Mouse (Mus musculus): Measurements from ENCODE around the gene Gm32717. TPM values are rescaled to one million over a fixed set of nuclear protein-coding genes. Genes with fewer than 3 reads are reported as not detected.

The Gm32717 gene
- polyA plus RNA-seq (2017; shearing (Covaris generic)) = 0.08 TPM

GRCm38 (mm10) chr10:118240680-118241079 is at the start of gene Gm32717:
Gm32717 (minus strand) TSS chr10:118240780.

GRCm38 (mm10) chr10:118258388-118258787 is 17.8 kb upstream of the Gm32717 start, which contains the start of gene Gm32802:
Gm32802 (plus strand) TSS chr10:118258688.

GRCm38 (mm10) chr10:118204642-118205041 is 35.9 kb downstream of the Gm32717 start, which contains the start of gene Il22:
Il22 (plus strand) TSS chr10:118204942.

Other genes with a start within 250 kb of the Gm32717 start
- 8.4 TPM for gene Mdm1, start 99.0 kb downstream of the Gm32717 start, polyA plus RNA-seq (2017; shearing (Covaris generic))
- gene Il22, start 35.8 kb downstream of the Gm32717 start, polyA plus RNA-seq (2017; shearing (Covaris generic)) = not detected
- gene Gm32802, start 17.9 kb upstream of the Gm32717 start, polyA plus RNA-seq (2017; shearing (Covaris generic)) = 0.08 TPM
- gene Iltifb, start 54.3 kb upstream of the Gm32717 start, polyA plus RNA-seq (2017; shearing (Covaris generic)) = not detected
- 0.20 TPM for gene Gm9040, start 86.2 kb upstream of the Gm32717 start, polyA plus RNA-seq (2017; shearing (Covaris generic))
- 0.20 TPM for gene Gm9044, start 91.6 kb upstream of the Gm32717 start, polyA plus RNA-seq (2017; shearing (Covaris generic))
- gene Gm9045, start 97.1 kb upstream of the Gm32717 start, polyA plus RNA-seq (2017; shearing (Covaris generic)) = not detected
- not detected for gene Gm9046, start 102.5 kb upstream of the Gm32717 start, polyA plus RNA-seq (2017; shearing (Covaris generic))
- gene Gm9048, start 107.9 kb upstream of the Gm32717 start, polyA plus RNA-seq (2017; shearing (Covaris generic)) = not detected
- not detected for gene Gm9049, start 113.3 kb upstream of the Gm32717 start, polyA plus RNA-seq (2017; shearing (Covaris generic))
- gene Ifng, start 200.3 kb upstream of the Gm32717 start, polyA plus RNA-seq (2017; shearing (Covaris generic)) = 4.5 TPM

All from CD4-positive, CD25-positive, alpha-beta regulatory T cell (primary cell).